Mouse (Mus musculus): Measurements from ENCODE around the gene Cabp2.

DNA sequence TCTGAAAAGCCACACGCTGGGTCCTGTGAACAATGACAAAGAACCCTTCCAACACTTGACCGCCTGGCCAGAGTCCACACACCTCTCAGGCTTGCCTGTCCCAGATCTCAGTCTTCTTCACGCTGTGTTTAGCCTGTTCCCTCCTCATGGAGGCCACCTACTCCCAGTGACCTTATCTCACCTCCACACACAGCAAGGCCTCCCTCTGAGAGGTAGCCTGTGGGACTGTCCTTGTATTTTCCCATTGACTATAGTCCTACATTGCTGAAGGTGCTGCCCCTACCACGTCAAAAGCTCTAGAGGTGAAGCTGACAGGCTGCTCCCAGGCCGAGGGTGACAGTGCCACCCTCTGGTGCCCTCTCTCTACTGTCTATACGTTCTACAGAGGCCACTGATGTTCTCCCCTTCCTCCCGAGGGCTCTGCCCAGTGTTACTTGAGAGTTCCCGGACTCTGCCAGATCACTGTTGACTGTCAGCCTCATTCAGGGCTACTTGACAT, 818 bp upstream of the Cabp2 start:
- TF ChIP-seq CTCF (IDR thresholded peaks at IDR 0.05; ENCODE audit: control insufficient read depth, insufficient read depth, insufficient read length) (no peak), MAX (IDR thresholded peaks at IDR 0.05) (no peak), USF1 (IDR thresholded peaks at IDR 0.05; ENCODE audit: low read depth) (no peak), FOSL1 (IDR thresholded peaks at IDR 0.05; ENCODE audit: insufficient read depth, low read length, poor library complexity, severe bottlenecking) (no peak), CEBPB (IDR thresholded peaks at IDR 0.05; ENCODE audit: low read depth) (no peak)

All from C2C12 (cell line).